Mouse (Mus musculus): ENCODE measurements around the gene Mfap3l. TPM values are rescaled to one million over a fixed set of nuclear protein-coding genes. Genes with fewer than 3 reads are reported as not detected.
A peak's percentile ranks its signal among the peaks of the same experiment; 100 is the strongest.
"Not testable (repeated sequence)": the region's sequence is repeated elsewhere in the genome, so short reads cannot be mapped to it uniquely, and the experiment has no call there.

The Mfap3l gene
- polyA plus RNA-seq, 1 experiment from 2014 or later, result 4.7 TPM

DNA sequence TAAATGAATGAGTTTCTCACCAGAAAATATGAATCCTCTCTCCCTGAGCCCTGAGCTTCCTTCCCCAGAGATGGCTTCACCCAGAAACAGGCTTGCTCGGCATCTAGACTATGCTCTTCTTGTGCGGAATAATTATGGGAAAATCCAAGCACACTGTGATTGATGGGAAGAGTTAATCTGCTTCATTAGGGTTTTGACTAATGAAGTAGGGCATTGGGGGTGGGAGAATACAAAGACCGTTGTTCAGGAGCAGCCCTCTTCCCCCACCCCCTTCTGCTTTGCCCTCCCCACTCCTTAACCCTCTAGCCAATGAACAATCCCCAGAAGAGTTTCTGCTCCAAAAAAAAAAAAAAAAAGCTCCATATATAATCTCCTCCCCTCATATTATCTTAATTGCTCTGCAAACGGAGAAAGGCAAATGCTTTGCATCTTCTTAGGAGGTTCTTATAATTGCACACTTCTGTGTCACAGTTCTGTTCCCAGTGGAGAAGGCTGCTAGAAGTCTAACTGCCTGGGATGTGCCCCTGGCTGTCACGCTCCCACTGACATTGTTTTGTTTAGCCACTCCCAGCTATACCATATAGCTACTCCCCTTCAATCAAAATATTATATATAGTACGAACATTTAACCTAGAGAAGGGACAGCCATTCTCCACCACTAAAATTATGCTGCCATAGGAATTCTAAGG, 24.9 kb downstream of the Mfap3l start:
- no peaks in the 10 kb centered on the region for H3K27me3 ChIP-seq
- no peak overlapping the region for H3K27ac ChIP-seq
- H3K9ac ChIP-seq, result no peak overlapping the region
- H3K4me3 ChIP-seq, result no peak overlapping the region
- no peak for ATAC-seq (ENCODE audit: borderline replicate concordance, extremely low read depth, low FRiP score, low TSS enrichment)
- no peaks in the 10 kb centered on the region for H3K9me3 ChIP-seq
- peaks cover 5% of the 10 kb centered on the region; the same call in 1 of the 2 replicates for H3K4me1 ChIP-seq
- no peak overlapping the region for H3K4me2 ChIP-seq
- H3K36me3 ChIP-seq, result no peaks in the 10 kb centered on the region
- 77% methylated on average over 6 of the region's 6 CpGs for WGBS

DNA sequence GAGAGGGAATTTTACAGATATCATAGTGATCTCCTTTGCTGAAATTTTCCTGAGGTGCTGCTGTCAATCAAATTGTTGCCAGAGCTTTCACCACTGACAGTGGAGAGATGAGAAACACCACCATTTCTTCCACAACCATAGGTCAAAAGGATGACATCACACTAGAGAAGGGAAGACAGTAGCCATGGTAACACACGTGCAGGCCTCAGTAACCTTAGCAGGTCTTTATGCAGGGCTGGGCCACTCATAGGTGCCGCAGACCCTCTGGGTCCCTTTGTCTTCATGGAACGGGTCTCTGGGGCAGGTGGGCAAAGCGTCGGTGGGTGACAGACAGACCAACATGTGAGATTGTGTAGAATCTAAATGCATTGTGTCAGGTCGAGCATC, 25.5 kb downstream of the Mfap3l start:
- Histone ChIP-seq H3K4me3 (no peak overlapping the region), H3K4me2 (no peak overlapping the region), H3K27me3 (no peaks in the 10 kb centered on the region), H3K9ac (no peak overlapping the region), H3K36me3 (no peaks in the 10 kb centered on the region), H3K4me1 (peaks cover 5% of the 10 kb centered on the region; the same call in 1 of the 2 replicates), H3K9me3 (no peaks in the 10 kb centered on the region), H3K27ac (no peak overlapping the region)
- no peak for ATAC-seq (ENCODE audit: borderline replicate concordance, extremely low read depth, low FRiP score, low TSS enrichment)
- 82% methylated on average over 6 of the region's 6 CpGs for whole genome bisulfite sequencing

DNA sequence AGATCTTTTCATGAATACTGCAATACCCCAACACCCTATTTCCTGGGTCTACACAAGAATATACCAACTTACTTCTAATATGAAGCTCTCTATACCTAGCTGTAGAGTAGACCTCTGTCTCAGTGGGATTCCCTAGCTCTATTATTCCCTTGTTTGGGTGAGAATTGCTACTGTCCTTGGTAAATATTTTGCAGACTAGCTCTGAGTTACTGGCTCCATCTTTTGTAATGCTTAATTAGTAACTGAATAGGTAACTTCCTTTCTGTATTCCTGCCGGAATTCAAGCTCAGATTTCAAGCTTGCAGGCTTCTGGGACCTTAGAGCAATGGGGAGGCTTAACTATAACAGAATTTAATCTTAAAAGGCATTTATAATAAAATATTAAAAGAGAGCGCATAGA, 26.1 kb downstream of the Mfap3l start:
- H3K9me3 ChIP-seq; ATAC-seq (ENCODE audit: borderline replicate concordance, extremely low read depth, low FRiP score, low TSS enrichment); H3K9ac ChIP-seq; H3K4me1 ChIP-seq; H3K27me3 ChIP-seq; H3K4me2 ChIP-seq; H3K4me3 ChIP-seq; H3K36me3 ChIP-seq; H3K27ac ChIP-seq: not testable (repeated sequence)
- 73% methylated on average over 2 of the region's 2 CpGs for WGBS

DNA sequence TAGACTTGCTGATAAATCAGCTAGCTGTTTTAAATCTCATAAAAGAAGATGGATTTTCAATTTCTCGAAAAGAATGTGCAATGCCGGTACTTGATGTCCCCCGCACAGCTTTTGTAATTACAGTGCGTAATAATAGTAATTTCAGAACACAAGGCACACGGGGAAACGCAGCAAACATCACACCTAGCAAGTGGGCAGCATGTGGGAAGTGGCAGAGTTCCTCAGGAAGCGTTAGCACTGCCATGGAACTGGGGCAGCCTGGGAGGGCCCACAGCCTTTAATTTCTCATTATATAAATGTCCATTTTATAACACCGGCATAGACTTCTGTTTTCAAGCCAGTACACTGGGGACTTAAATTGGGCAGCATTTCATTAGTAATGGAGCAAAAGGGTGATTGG, 27.1 kb downstream of the Mfap3l start:
- no peak for ATAC-seq (ENCODE audit: borderline replicate concordance, extremely low read depth, low FRiP score, low TSS enrichment)
- H3K9ac ChIP-seq, result no peak overlapping the region
- no peak overlapping the region for H3K27ac ChIP-seq
- no peaks in the 10 kb centered on the region for H3K27me3 ChIP-seq
- H3K4me3 ChIP-seq, result no peak overlapping the region
- H3K4me2 ChIP-seq, result no peak overlapping the region
- H3K36me3 ChIP-seq, result no peaks in the 10 kb centered on the region
- WGBS, result 89% methylated on average over 8 of the region's 8 CpGs
- no peaks in the 10 kb centered on the region for H3K9me3 ChIP-seq
- H3K4me1 ChIP-seq, result peaks cover 5% of the 10 kb centered on the region; the same call in 1 of the 2 replicates

DNA sequence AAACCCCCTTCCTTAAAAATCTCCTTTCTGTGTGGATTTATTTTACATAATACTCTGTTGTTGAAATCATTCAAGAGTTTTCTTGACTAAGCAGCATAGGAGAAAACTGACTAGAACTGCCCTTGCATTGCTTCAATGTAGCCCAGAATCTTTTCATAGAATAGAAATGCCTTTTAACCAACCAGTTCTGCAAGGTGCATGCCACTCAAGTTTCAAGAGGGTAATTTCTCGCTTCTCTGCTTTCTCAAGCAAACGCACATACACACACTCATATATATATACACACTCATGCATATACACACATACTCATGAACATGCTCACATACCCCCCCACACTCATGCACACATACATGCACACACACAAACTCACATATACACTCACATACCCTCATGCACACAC, 28.6 kb downstream of the Mfap3l start:
- Histone ChIP-seq H3K4me2 (no peak overlapping the region), H3K36me3 (no peaks in the 10 kb centered on the region), H3K27ac (no peak overlapping the region), H3K4me3 (no peak overlapping the region), H3K9ac (no peak overlapping the region), H3K9me3 (no peaks in the 10 kb centered on the region), H3K4me1 (peaks cover 5% of the 10 kb centered on the region; the same call in 1 of the 2 replicates), H3K27me3 (no peaks in the 10 kb centered on the region)
- 61% methylated on average over 2 of the region's 2 CpGs for WGBS
- no peak for ATAC-seq (ENCODE audit: borderline replicate concordance, extremely low read depth, low FRiP score, low TSS enrichment)

DNA sequence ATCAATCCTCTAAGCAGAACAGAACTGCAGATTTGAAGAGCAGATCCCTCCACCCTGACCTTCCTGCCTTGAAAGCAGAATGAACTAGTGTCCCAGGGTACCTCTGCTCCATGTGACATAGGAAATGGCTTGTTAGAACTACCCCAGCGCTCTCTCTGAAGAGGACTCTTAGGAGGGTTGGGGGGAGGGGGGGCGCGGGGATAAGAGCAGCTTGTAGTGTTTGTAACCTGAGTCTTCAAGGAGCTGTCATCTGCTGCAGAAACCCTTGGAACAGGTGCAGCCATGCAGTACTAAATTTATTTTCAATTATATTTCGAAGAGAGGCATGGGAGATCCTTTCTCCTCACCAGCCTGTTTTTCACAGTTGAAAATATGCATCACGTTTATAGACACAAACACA, 30.9 kb downstream of the Mfap3l start:
- 0 out of 2 replicates have a peak, but pooled peaks have one; percentile 23 for ATAC-seq (ENCODE audit: borderline replicate concordance, extremely low read depth, low FRiP score, low TSS enrichment)
- WGBS, result 46% methylated on average over 5 of the region's 5 CpGs
- no peaks in the 10 kb centered on the region for H3K27me3 ChIP-seq
- no peaks in the 10 kb centered on the region for H3K9me3 ChIP-seq
- no peaks in the 10 kb centered on the region for H3K36me3 ChIP-seq
- no peak overlapping the region for H3K4me2 ChIP-seq
- no peak overlapping the region for H3K4me3 ChIP-seq
- peaks cover 5% of the 10 kb centered on the region; the same call in 1 of the 2 replicates for H3K4me1 ChIP-seq
- H3K9ac ChIP-seq, result no peak overlapping the region
- H3K27ac ChIP-seq, result no peak overlapping the region

DNA sequence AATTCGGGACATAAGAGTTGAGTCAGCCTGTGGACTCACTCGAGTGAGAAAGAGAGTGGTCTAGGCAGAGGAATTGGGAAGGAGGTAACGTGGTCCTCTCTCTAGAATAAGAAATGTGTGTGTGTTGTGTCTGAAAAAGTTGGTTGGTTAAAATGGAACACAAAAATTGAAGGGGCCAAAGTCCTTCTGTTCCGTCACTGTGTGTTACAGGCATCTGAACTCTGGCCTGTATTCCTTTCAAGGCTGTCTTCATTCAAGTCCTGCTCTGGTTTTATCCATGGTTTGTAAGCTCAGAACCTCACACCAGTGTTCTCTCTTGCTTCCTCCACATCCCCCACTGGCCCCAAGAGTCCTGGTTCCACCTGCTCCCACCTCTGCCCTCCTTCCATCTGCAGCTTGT, 33.2 kb downstream of the Mfap3l start:
- H3K9me3 ChIP-seq, result no peaks in the 10 kb centered on the region
- H3K9ac ChIP-seq, result no peak overlapping the region
- H3K4me2 ChIP-seq, result no peak overlapping the region
- 67% methylated on average over 4 of the region's 4 CpGs for WGBS
- H3K27ac ChIP-seq, result no peak overlapping the region
- no peak overlapping the region for H3K4me3 ChIP-seq
- ATAC-seq (ENCODE audit: borderline replicate concordance, extremely low read depth, low FRiP score, low TSS enrichment), result no peak
- H3K36me3 ChIP-seq, result no peaks in the 10 kb centered on the region
- H3K27me3 ChIP-seq, result no peaks in the 10 kb centered on the region
- 0 out of 2 replicates have a peak, but pooled peaks cover under 1% of the 10 kb centered on the region for H3K4me1 ChIP-seq

DNA sequence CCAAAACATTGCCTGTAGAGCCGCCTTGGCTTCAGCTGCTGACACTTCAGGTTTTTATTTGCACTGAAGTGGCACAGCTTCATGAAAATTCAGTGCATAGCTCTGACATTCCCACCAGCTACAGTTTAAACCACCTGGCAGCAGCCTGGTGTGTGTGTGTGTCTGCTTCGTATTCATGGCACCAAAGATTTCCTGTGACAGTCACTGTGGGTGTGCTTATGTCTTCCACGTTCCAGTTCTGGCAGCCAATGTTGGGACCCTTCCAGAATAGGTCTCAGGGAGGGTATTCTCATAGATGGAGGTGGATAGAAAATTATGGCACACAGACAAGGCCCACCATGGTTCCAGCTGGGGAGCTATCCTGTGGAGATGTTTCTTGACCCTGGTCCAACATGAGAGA, 34.2 kb downstream of the Mfap3l start:
- Histone ChIP-seq H3K4me1 (no peaks in the 10 kb centered on the region), H3K36me3 (no peaks in the 10 kb centered on the region), H3K27me3 (no peaks in the 10 kb centered on the region), H3K9me3 (no peaks in the 10 kb centered on the region), H3K9ac (no peak overlapping the region), H3K4me3 (no peak overlapping the region), H3K27ac (no peak overlapping the region), H3K4me2 (no peak overlapping the region)
- ATAC-seq (ENCODE audit: borderline replicate concordance, extremely low read depth, low FRiP score, low TSS enrichment), result no peak
- 64% methylated on average over 3 of the region's 3 CpGs for WGBS

DNA sequence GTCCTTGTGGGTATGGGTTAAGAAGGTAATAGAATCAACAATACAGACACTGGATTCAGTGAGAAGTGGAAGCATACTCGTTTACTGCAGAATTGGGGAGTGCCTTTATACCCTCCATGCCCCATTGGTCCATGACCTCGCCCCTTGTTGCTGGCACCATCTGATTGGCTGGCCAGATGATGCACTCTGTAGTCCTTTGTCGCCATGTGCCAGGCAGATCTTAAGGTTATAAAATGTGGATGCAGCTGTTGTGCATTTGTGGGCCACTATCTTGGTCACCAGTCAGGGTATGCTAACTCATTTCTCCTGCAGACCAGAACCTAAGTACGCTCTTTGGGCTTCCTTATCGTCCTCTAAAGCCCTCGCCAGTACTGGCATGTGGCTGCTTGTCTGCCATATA, 46.0 kb downstream of the Mfap3l start:
- H3K4me1 ChIP-seq, result no peaks in the 10 kb centered on the region
- no peaks in the 10 kb centered on the region; the same call in 1 of the 2 replicates for H3K9me3 ChIP-seq
- H3K9ac ChIP-seq, result no peak overlapping the region
- no peak for ATAC-seq (ENCODE audit: borderline replicate concordance, extremely low read depth, low FRiP score, low TSS enrichment)
- H3K36me3 ChIP-seq, result no peaks in the 10 kb centered on the region
- H3K27me3 ChIP-seq, result no peaks in the 10 kb centered on the region
- WGBS, result 82% methylated on average over 6 of the region's 6 CpGs
- H3K4me3 ChIP-seq, result no peak overlapping the region
- H3K4me2 ChIP-seq, result no peak overlapping the region
- no peak overlapping the region for H3K27ac ChIP-seq

DNA sequence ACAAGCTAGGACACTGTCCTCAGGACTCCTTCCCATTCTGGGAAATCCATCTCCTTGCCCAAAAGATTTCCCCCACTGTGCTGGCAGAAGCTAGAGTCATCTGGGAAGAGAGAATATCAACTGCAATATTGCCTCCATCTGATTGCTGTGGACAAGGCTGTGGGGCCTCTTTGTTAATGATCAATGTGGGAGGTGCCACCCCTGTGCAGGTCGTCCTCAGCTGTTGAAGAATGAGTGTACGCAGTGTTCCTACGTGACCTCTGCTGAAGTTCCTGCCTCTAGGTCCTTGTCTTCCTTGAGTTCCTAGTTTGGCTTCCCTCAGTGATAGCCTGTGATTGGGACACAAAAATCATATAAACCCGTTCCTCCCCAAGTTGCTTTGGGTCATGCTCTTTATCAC, 49.2 kb downstream of the Mfap3l start:
- Histone ChIP-seq H3K4me1 (no peaks in the 10 kb centered on the region), H3K4me3 (no peak overlapping the region), H3K27me3 (no peaks in the 10 kb centered on the region), H3K27ac (no peak overlapping the region), H3K9me3 (no peaks in the 10 kb centered on the region; the same call in 1 of the 2 replicates), H3K9ac (no peak overlapping the region), H3K36me3 (no peaks in the 10 kb centered on the region), H3K4me2 (no peak overlapping the region)
- no peak for ATAC-seq (ENCODE audit: borderline replicate concordance, extremely low read depth, low FRiP score, low TSS enrichment)
- WGBS, result 71% methylated on average over 4 of the region's 4 CpGs

DNA sequence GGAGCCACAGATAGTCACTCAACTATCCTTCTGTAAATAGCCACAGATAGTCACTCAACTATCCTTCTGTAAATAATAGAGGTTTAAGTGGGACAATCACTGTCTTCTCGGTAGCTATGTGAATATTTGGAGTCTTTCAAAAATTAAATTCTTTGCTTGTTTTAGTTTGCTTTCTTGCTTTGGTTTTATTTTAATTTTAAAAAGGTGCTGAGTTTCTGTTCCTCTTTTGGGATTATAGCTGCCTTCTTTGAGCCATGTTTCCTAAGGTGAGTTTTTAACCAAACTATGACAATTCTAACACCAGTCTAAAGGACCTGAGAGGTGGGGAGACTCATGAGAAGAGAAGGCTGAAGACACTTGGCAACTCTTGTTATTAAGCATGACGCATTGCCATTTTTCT, 49.7 kb downstream of the Mfap3l start:
- Histone ChIP-seq H3K4me2 (no peak overlapping the region), H3K36me3 (no peaks in the 10 kb centered on the region), H3K27me3 (no peaks in the 10 kb centered on the region), H3K27ac (no peak overlapping the region), H3K9me3 (no peaks in the 10 kb centered on the region; the same call in 1 of the 2 replicates), H3K4me3 (no peak overlapping the region), H3K4me1 (no peaks in the 10 kb centered on the region), H3K9ac (no peak overlapping the region)
- ATAC-seq (ENCODE audit: borderline replicate concordance, extremely low read depth, low FRiP score, low TSS enrichment), result no peak
- WGBS, result 88% methylated on average over 2 of the region's 2 CpGs

DNA sequence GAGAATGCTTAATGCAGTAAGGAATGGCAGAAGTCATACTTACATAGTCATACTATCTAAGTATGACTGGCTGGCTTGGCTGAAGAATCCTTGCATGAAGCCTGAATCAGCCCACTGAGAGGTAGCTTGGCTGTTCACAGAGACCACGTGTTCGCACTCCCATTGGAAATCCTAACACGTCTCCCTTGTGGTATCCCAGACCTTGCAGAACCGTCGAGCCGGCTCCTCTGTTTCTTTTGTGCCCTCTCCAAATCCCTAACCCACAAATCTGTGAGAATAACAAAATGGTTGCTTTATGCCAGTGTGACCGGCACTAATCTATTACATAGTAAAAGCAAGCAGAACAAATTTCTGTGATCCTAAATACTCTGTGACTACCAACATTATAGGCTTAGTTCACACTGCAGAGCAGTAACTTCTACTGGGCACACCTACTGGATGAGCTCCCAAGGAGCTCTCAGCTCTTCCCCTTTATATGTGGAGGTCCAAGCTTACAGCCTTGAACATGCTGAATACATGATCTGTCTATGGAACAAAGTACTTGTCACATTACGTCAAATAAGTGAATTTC, 79.0 kb downstream of the Mfap3l start:
- Histone ChIP-seq H3K4me2 (no peak overlapping the region), H3K4me1 (no peaks in the 10 kb centered on the region), H3K9me3 (no peaks in the 10 kb centered on the region), H3K9ac (no peak overlapping the region), H3K27me3 (no peaks in the 10 kb centered on the region), H3K4me3 (no peak overlapping the region), H3K36me3 (no peaks in the 10 kb centered on the region), H3K27ac (no peak overlapping the region)
- WGBS, result 84% methylated on average over 8 of the region's 8 CpGs
- ATAC-seq (ENCODE audit: borderline replicate concordance, extremely low read depth, low FRiP score, low TSS enrichment), result no peak
